Mouse (Mus musculus): ENCODE measurements around the gene Ppia.
"Not testable (repeated sequence)": the region's sequence is repeated elsewhere in the genome, so short reads cannot be mapped to it uniquely, and the experiment has no call there.

Ppia gene

GRCm38 (mm10) chr11:6442566-6442965, 27.3 kb downstream of the Ppia start:
- DNase-seq (ENCODE audit: low spot score) = no peak

- DNase-seq (ENCODE audit: low spot score) = no peak
Measured at GRCm38 (mm10) chr11:6443102-6443501, 27.9 kb downstream of the Ppia start.

GRCm38 (mm10) chr11:6443727-6444076, 28.5 kb downstream of the Ppia start:
- DNase-seq (ENCODE audit: low spot score) = no peak

- peak; percentile 99 for DNase-seq (ENCODE audit: low spot score)
Measured at GRCm38 (mm10) chr11:6444077-6444853, 29.0 kb downstream of the Ppia start, which contains the start of gene H2afv. Gene H2afv, minus strand, starts transcription at chr11:6444443.

- no peak for DNase-seq (ENCODE audit: low spot score)
Measured at GRCm38 (mm10) chr11:6445441-6445840, 30.2 kb downstream of the Ppia start.

- DNase-seq (ENCODE audit: low spot score) = no peak
Measured at GRCm38 (mm10) chr11:6445951-6446350, 30.7 kb downstream of the Ppia start.

GRCm38 (mm10) chr11:6447493-6447892, 32.2 kb downstream of the Ppia start:
- DNase-seq (ENCODE audit: low spot score) = no peak

GRCm38 (mm10) chr11:6448155-6448554, 32.9 kb downstream of the Ppia start:
- not testable (repeated sequence) for DNase-seq (ENCODE audit: low spot score)

GRCm38 (mm10) chr11:6456083-6456482, 40.8 kb downstream of the Ppia start:
- DNase-seq (ENCODE audit: low spot score) = no peak

- DNase-seq (ENCODE audit: low spot score) = no peak
Measured at GRCm38 (mm10) chr11:6463159-6463837, 48.1 kb downstream of the Ppia start.

GRCm38 (mm10) chr11:6465122-6465521, 49.9 kb downstream of the Ppia start:
- peak; percentile 79 for DNase-seq (ENCODE audit: low spot score)

GRCm38 (mm10) chr11:6468541-6468940, 53.3 kb downstream of the Ppia start:
- DNase-seq (ENCODE audit: low spot score) = no peak

Data from T-cell, adult 2 months (primary cell).